Mouse (Mus musculus): ENCODE measurements around the gene Gm42517. TPM values are rescaled to one million over a fixed set of nuclear protein-coding genes. Genes with fewer than 3 reads are reported as not detected.

Gm42517 gene
- total RNA-seq, 2 experiments from 2014 or later: not detected

DNA sequence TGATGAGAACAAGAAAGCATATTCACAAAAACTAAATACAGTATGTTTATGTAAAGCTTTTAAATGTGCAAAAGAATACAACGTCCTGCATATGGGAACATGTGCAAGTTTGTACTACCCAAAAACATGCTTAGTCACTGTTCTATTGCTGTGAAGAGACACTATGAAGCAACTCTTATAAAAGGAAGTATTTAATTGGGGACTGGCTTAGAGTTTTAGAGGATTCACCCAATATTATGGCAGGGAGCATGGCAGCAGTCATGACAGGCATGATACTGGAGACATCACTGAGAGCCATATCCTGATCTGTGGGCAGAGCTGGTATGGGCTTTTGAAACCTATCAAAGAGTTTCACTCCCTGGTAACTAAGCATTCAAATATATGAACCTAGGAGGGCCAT, 9.9 kb downstream of the Gm42517 start:
- ATAC-seq (replicated peaks; ENCODE audit: low FRiP score, low TSS enrichment, poor library complexity, severe bottlenecking): no peak

DNA sequence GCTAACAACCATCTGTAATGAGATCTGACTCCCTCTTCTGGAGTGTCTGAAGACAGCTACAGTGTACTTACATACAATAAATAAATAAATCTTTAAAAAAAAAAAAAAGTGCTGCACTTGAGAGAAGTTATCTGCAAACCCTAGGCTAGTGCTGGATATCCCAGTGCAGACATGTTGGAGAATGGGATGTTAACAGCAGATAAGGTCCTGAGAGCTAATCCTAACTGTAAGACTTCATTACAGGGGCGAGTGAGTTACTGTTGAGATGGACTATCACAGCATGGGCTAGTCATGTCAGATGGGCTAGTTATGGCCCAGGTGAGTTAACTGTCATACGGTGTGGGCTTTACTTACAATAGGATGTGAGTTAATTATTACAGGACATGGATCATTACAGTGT, 13.7 kb downstream of the Gm42517 start:
- ATAC-seq (replicated peaks; ENCODE audit: low FRiP score, low TSS enrichment, poor library complexity, severe bottlenecking): peak; percentile 82

DNA sequence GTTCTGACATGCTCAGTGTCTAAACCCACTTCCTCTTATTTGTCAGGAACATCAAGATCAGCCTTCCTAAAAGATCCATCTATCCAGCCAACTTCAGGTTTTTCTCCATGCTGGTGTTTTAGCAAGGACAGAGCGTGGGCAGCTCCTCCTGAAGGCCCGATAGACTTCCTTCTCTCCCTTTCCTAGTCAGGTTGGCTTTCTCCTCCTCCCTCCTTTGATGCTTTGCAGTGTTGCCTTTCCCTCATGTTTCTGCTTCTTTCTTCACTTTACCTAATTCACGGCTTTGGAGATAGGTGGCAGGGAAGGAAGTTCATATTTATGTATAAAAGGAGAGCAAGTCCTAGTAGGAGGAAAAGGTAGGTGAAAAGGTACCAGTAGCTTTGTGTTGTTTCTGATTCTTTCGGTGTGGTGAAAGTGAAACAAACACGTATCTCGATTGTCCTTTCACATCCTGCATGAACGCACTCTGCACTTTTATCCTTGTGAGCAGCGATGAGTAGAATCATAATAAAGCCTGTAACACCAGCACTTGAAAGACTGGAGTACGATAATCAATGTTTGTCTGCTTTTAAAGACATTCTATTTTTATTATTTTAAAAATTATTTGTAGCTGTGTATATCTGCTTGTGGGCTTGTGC, 18.1 kb downstream of the Gm42517 start:
- no peak for ATAC-seq (replicated peaks; ENCODE audit: low FRiP score, low TSS enrichment, poor library complexity, severe bottlenecking)

DNA sequence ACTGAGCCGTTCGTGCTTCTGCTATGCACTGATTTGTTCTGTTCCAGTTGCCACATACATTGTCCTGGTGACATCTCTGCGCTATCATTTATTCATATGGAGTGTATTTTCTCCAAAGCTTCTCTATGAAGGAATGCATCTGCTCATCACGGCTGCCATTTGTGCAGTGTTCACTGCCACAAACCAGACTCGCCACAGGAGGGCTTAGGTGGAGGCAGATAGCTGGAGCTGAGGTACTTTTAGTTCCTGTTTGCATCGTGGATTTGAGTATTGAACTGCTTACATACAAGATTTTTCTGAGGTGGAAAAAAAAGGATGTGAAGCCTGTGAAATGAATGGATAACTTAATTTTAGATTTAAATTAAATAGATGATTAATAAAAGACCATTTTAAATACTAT, 19.9 kb downstream of the Gm42517 start:
- ATAC-seq (replicated peaks; ENCODE audit: low FRiP score, low TSS enrichment, poor library complexity, severe bottlenecking): no peak

DNA sequence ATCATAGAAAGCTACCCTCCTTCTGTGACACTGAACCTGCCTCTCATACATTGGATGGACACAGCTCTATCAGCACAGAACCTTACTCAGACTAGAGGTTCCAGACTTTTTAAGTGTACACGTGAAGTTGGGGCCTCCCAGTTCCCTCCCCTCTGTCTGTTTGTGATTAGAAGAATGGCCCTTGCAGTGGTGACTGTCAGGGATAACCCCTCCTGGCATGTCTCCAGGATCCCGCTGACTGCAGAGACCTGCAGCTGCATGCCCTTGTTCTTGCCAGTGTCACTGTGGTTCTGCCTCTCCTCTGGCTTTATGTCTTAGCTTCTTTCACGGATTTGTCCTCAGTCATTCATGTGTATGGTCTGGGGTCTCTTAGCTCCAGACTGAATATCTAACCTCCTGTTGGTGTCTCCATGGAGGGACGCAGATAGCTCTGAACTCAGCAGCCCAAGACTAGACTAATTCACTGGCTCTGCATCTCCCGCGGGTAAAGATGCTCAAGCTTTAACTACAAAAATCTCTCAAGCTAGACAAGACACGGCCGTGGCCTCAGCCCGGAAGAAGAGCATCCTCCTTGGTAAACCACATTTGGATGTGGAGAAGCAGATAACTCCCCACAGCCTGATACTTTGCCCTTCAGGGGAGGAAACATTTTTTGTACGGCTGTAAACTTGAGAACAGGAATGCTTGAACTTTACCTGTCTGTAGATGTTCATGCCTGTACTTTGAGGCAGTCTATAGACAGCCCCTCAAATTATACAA, 22.2 kb downstream of the Gm42517 start:
- peak; percentile 97 for ATAC-seq (replicated peaks; ENCODE audit: low FRiP score, low TSS enrichment, poor library complexity, severe bottlenecking)

DNA sequence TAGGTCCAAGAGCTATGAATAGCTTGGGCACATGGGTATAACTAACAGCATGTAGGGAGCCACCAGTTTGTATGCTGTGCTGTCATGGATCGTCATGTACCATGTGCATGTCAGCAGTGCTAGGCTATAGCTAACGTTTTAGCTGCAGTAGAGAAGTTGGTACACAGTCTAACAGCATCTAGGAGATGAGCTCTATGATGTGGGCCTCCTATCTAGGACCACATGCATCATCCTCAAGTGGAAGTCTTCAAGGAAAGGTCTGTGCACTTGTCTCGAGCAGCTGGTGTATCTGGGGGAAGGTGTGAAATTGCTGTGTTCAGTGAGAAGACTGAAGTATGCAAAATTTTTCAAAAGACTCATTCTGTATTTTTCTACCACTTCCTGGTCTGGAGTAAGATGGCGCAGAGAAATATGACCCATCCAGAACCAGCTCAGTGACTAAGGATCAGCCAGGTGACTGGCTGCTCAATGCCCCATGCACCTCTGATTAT, 24.0 kb downstream of the Gm42517 start:
- no peak for ATAC-seq (replicated peaks; ENCODE audit: low FRiP score, low TSS enrichment, poor library complexity, severe bottlenecking)

DNA sequence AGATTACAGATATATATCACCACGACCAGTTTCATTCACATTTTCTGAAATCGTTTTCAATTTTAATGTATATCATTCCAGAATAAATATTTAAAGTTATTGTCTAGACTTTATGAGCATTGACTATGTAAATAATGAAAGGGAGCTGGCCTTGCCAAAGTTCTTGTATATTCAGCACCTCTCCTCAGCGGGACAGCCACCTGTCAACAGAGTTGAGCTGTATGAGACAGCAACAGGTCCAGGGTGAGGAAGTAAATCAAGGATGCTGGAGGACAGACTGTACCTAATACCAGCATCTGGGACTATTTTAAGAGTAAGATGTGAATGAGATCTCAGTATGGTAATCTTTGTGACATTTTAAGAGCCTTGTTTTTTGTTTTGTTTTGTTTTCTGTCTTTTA, 29.7 kb downstream of the Gm42517 start:
- 0 out of 2 replicates have a peak, but pooled peaks have one; percentile 43 for ATAC-seq (replicated peaks; ENCODE audit: low FRiP score, low TSS enrichment, poor library complexity, severe bottlenecking)

DNA sequence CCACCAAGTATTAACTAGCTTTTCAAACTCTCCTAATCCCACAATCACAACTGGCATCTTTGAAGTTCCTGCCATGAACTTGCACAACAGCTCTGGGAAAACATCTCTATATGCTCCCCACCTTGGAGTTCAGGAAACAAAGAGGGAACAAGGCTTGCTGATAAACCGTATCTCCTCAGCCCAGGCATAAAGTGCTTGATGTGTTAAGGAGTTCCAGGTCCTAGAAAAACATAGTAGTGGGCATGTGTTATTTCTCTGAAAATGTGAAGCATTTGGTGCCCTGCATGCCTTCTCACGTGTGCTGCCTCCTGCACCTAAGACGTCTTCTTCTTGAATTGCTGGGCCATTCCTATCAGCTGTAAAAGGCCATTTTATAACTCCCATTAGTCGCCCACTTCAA, 30.3 kb downstream of the Gm42517 start:
- ATAC-seq (replicated peaks; ENCODE audit: low FRiP score, low TSS enrichment, poor library complexity, severe bottlenecking): peak; percentile 65

DNA sequence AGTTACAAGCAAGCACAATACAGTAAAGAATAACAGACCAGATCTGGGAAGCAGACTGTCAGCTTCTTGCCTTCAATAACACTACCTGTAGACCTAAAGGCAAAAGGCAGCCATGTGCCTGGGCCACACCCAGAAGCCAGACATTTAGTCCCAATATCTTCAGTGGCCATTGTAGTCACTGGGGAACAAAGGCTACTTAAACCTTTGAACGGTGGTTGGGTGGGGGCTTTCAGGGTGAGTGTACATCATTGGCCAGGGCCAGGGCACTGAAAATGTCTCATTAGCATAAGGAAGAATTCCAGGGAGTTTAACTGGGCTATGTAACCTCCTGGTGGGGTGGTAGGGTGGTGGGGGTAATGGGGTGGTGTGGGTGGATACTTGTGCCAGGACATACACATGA, 36.7 kb downstream of the Gm42517 start:
- no peak for ATAC-seq (replicated peaks; ENCODE audit: low FRiP score, low TSS enrichment, poor library complexity, severe bottlenecking)

Other genes with a start within 250 kb of the Gm42517 start
- gene Tmed5, start 235.3 kb downstream of the Gm42517 start, total RNA-seq (2014; fragmentation: Nextera tagmentation): 35.9 and 38.7 TPM in 2 replicates
- gene Tmed5, start 235.3 kb downstream of the Gm42517 start, total RNA-seq (2017): 77.0 and 81.2 TPM in 2 replicates
- gene Ccdc18, start 235.0 kb downstream of the Gm42517 start, total RNA-seq (2014; fragmentation: Nextera tagmentation): 17.3 and 17.5 TPM in 2 replicates
- 25.7 and 35.0 TPM in 2 replicates for gene Ccdc18, start 235.0 kb downstream of the Gm42517 start, total RNA-seq (2017)
- 55.9 and 61.8 TPM in 2 replicates for gene Dr1, start 99.0 kb downstream of the Gm42517 start, total RNA-seq (2014; fragmentation: Nextera tagmentation)
- gene Dr1, start 99.0 kb downstream of the Gm42517 start, total RNA-seq (2017): 53.3 and 83.8 TPM in 2 replicates
- 6.2 and 8.8 TPM in 2 replicates for gene Pigg, start 55.3 kb downstream of the Gm42517 start, total RNA-seq (2014; fragmentation: Nextera tagmentation)
- gene Pigg, start 55.3 kb downstream of the Gm42517 start, total RNA-seq (2017): 10.8 and 11.0 TPM in 2 replicates
- not detected in 2 replicates for gene Pde6b, start 20.5 kb upstream of the Gm42517 start, total RNA-seq (2014; fragmentation: Nextera tagmentation)
- not detected in 2 replicates for gene Pde6b, start 20.5 kb upstream of the Gm42517 start, total RNA-seq (2017)
- 469 and 530 TPM in 2 replicates for gene Atp5k, start 66.5 kb upstream of the Gm42517 start, total RNA-seq (2014; fragmentation: Nextera tagmentation)
- gene Atp5k, start 66.5 kb upstream of the Gm42517 start, total RNA-seq (2017): 315 and 364 TPM in 2 replicates
- gene Mfsd7a, start 81.0 kb upstream of the Gm42517 start, total RNA-seq (2014; fragmentation: Nextera tagmentation): 0.22 TPM in 1 of 2 replicates, not detected in the other
- gene Mfsd7a, start 81.0 kb upstream of the Gm42517 start, total RNA-seq (2017): 0.23 TPM in 1 of 2 replicates, not detected in the other
- gene Pcgf3, start 93.3 kb upstream of the Gm42517 start, total RNA-seq (2014; fragmentation: Nextera tagmentation): 30.8 and 41.9 TPM in 2 replicates
- gene Pcgf3, start 93.3 kb upstream of the Gm42517 start, total RNA-seq (2017): 10.0 and 16.2 TPM in 2 replicates
- not detected in 2 replicates for gene Cplx1, start 182.1 kb upstream of the Gm42517 start, total RNA-seq (2014; fragmentation: Nextera tagmentation)
- not detected in 2 replicates for gene Cplx1, start 182.1 kb upstream of the Gm42517 start, total RNA-seq (2017)

Data from megakaryocyte-erythroid progenitor cell, adult 5-6 weeks (primary cell).